Mouse (Mus musculus): Measurements from ENCODE around the gene Dock4. TPM values are rescaled to one million over a fixed set of nuclear protein-coding genes. Genes with fewer than 3 reads are reported as not detected.

Dock4 gene
- polyA plus RNA-seq, 1 experiment from 2014 or later: 8.5 TPM

- H3K27me3 ChIP-seq (ENCODE audit: control insufficient read depth, insufficient read depth, low read length): no peaks in the 10 kb centered on the region
- no peaks in the 10 kb centered on the region for H3K36me3 ChIP-seq (ENCODE audit: control insufficient read depth, insufficient read depth, low read length)
- no peak overlapping the region for H3K27ac ChIP-seq (replicated peaks in 1 of 2; ENCODE audit: control insufficient read depth in 1 of 2, insufficient read depth in 1 of 2, low read depth in 2 of 2, low read length in 2 of 2)
- H3K4me1 ChIP-seq (ENCODE audit: control insufficient read depth in 2 of 2, insufficient read depth in 2 of 2, low read length in 2 of 2): no peaks in the 10 kb centered on the region; a peak in 1 of 4 replicates
- H3K9ac ChIP-seq (ENCODE audit: low read length): no peak overlapping the region
- H3K4me3 ChIP-seq (ENCODE audit: control insufficient read depth in 1 of 2, insufficient read depth in 1 of 2, low read depth in 1 of 2, low read length in 2 of 2): no peak overlapping the region
- no peak overlapping the region for H3K4me2 ChIP-seq (ENCODE audit: low read length)
- no peak for ATAC-seq (ENCODE audit: insufficient number of reproducible peaks, insufficient read depth, low FRiP score, low read depth)
- no peaks in the 10 kb centered on the region for H3K9me3 ChIP-seq (ENCODE audit: control insufficient read depth, low read length)
- WGBS: 80% methylated on average over 1 of the region's 1 CpGs
These were observed 261.4 kb downstream of the Dock4 start for GRCm38 (mm10) chr12:40707108-40707507.

GRCm38 (mm10) chr12:40709094-40709493 is 263.3 kb downstream of the Dock4 start:
- H3K27ac ChIP-seq (replicated peaks in 1 of 2; ENCODE audit: control insufficient read depth in 1 of 2, insufficient read depth in 1 of 2, low read depth in 2 of 2, low read length in 2 of 2): no peak overlapping the region
- no peak overlapping the region for H3K9ac ChIP-seq (ENCODE audit: low read length)
- H3K4me1 ChIP-seq (ENCODE audit: control insufficient read depth in 2 of 2, insufficient read depth in 2 of 2, low read length in 2 of 2): no peaks in the 10 kb centered on the region; a peak in 1 of 4 replicates
- no peaks in the 10 kb centered on the region for H3K36me3 ChIP-seq (ENCODE audit: control insufficient read depth, insufficient read depth, low read length)
- H3K27me3 ChIP-seq (ENCODE audit: control insufficient read depth, insufficient read depth, low read length): no peaks in the 10 kb centered on the region
- WGBS: 47% methylated on average over 2 of the region's 2 CpGs
- ATAC-seq (ENCODE audit: insufficient number of reproducible peaks, insufficient read depth, low FRiP score, low read depth): no peak
- no peak overlapping the region for H3K4me2 ChIP-seq (ENCODE audit: low read length)
- H3K4me3 ChIP-seq (ENCODE audit: control insufficient read depth in 1 of 2, insufficient read depth in 1 of 2, low read depth in 1 of 2, low read length in 2 of 2): no peak overlapping the region
- no peaks in the 10 kb centered on the region for H3K9me3 ChIP-seq (ENCODE audit: control insufficient read depth, low read length)

- no peak for ATAC-seq (ENCODE audit: insufficient number of reproducible peaks, insufficient read depth, low FRiP score, low read depth)
- H3K36me3 ChIP-seq (ENCODE audit: control insufficient read depth, insufficient read depth, low read length): no peaks in the 10 kb centered on the region
- no peaks in the 10 kb centered on the region for H3K27me3 ChIP-seq (ENCODE audit: control insufficient read depth, insufficient read depth, low read length)
- no peak overlapping the region for H3K4me2 ChIP-seq (ENCODE audit: low read length)
- no peaks in the 10 kb centered on the region for H3K9me3 ChIP-seq (ENCODE audit: control insufficient read depth, low read length)
- H3K27ac ChIP-seq (replicated peaks in 1 of 2; ENCODE audit: control insufficient read depth in 1 of 2, insufficient read depth in 1 of 2, low read depth in 2 of 2, low read length in 2 of 2): no peak overlapping the region
- H3K9ac ChIP-seq (ENCODE audit: low read length): no peak overlapping the region
- H3K4me1 ChIP-seq (ENCODE audit: control insufficient read depth in 2 of 2, insufficient read depth in 2 of 2, low read length in 2 of 2): no peaks in the 10 kb centered on the region; a peak in 1 of 4 replicates
- H3K4me3 ChIP-seq (ENCODE audit: control insufficient read depth in 1 of 2, insufficient read depth in 1 of 2, low read depth in 1 of 2, low read length in 2 of 2): no peak overlapping the region
- 60% methylated on average over 3 of the region's 3 CpGs for WGBS
These were observed 266.5 kb downstream of the Dock4 start for GRCm38 (mm10) chr12:40712235-40712634.

- 62% methylated on average over 5 of the region's 5 CpGs for WGBS
- no peak overlapping the region for H3K9ac ChIP-seq (ENCODE audit: low read length)
- no peak overlapping the region for H3K27ac ChIP-seq (replicated peaks in 1 of 2; ENCODE audit: control insufficient read depth in 1 of 2, insufficient read depth in 1 of 2, low read depth in 2 of 2, low read length in 2 of 2)
- H3K27me3 ChIP-seq (ENCODE audit: control insufficient read depth, insufficient read depth, low read length): no peaks in the 10 kb centered on the region
- H3K4me1 ChIP-seq (ENCODE audit: control insufficient read depth in 2 of 2, insufficient read depth in 2 of 2, low read length in 2 of 2): no peaks in the 10 kb centered on the region
- no peaks in the 10 kb centered on the region for H3K36me3 ChIP-seq (ENCODE audit: control insufficient read depth, insufficient read depth, low read length)
- H3K9me3 ChIP-seq (ENCODE audit: control insufficient read depth, low read length): no peaks in the 10 kb centered on the region
- no peak overlapping the region for H3K4me2 ChIP-seq (ENCODE audit: low read length)
- no peak for ATAC-seq (ENCODE audit: insufficient number of reproducible peaks, insufficient read depth, low FRiP score, low read depth)
- H3K4me3 ChIP-seq (ENCODE audit: control insufficient read depth in 1 of 2, insufficient read depth in 1 of 2, low read depth in 1 of 2, low read length in 2 of 2): no peak overlapping the region
These were observed 268.5 kb downstream of the Dock4 start for GRCm38 (mm10) chr12:40714288-40714687.

GRCm38 (mm10) chr12:40715174-40715573 is 269.4 kb downstream of the Dock4 start:
- Histone ChIP-seq H3K4me3 (ENCODE audit: control insufficient read depth in 1 of 2, insufficient read depth in 1 of 2, low read depth in 1 of 2, low read length in 2 of 2) (no peak overlapping the region), H3K4me2 (ENCODE audit: low read length) (no peak overlapping the region), H3K9ac (ENCODE audit: low read length) (no peak overlapping the region), H3K36me3 (ENCODE audit: control insufficient read depth, insufficient read depth, low read length) (no peaks in the 10 kb centered on the region), H3K27me3 (ENCODE audit: control insufficient read depth, insufficient read depth, low read length) (no peaks in the 10 kb centered on the region), H3K27ac (replicated peaks in 1 of 2; ENCODE audit: control insufficient read depth in 1 of 2, insufficient read depth in 1 of 2, low read depth in 2 of 2, low read length in 2 of 2) (no peak overlapping the region), H3K9me3 (ENCODE audit: control insufficient read depth, low read length) (no peaks in the 10 kb centered on the region), H3K4me1 (ENCODE audit: control insufficient read depth in 2 of 2, insufficient read depth in 2 of 2, low read length in 2 of 2) (no peaks in the 10 kb centered on the region)
- 86% methylated on average over 2 of the region's 2 CpGs for WGBS
- ATAC-seq (ENCODE audit: insufficient number of reproducible peaks, insufficient read depth, low FRiP score, low read depth): no peak

- Histone ChIP-seq H3K36me3 (ENCODE audit: control insufficient read depth, insufficient read depth, low read length) (no peaks in the 10 kb centered on the region), H3K9ac (ENCODE audit: low read length) (no peak overlapping the region), H3K27ac (replicated peaks in 1 of 2; ENCODE audit: control insufficient read depth in 1 of 2, insufficient read depth in 1 of 2, low read depth in 2 of 2, low read length in 2 of 2) (no peak overlapping the region), H3K4me1 (ENCODE audit: control insufficient read depth in 2 of 2, insufficient read depth in 2 of 2, low read length in 2 of 2) (no peaks in the 10 kb centered on the region), H3K27me3 (ENCODE audit: control insufficient read depth, insufficient read depth, low read length) (no peaks in the 10 kb centered on the region), H3K9me3 (ENCODE audit: control insufficient read depth, low read length) (no peaks in the 10 kb centered on the region), H3K4me3 (ENCODE audit: control insufficient read depth in 1 of 2, insufficient read depth in 1 of 2, low read depth in 1 of 2, low read length in 2 of 2) (no peak overlapping the region), H3K4me2 (ENCODE audit: low read length) (no peak overlapping the region)
- ATAC-seq (ENCODE audit: insufficient number of reproducible peaks, insufficient read depth, low FRiP score, low read depth): no peak
- WGBS: 74% methylated on average over 2 of the region's 2 CpGs
These were observed 282.6 kb downstream of the Dock4 start for GRCm38 (mm10) chr12:40728373-40728772.

GRCm38 (mm10) chr12:40730756-40731155 is 285.0 kb downstream of the Dock4 start:
- Histone ChIP-seq H3K4me2 (ENCODE audit: low read length) (no peak overlapping the region), H3K9ac (ENCODE audit: low read length) (no peak overlapping the region), H3K27ac (replicated peaks in 1 of 2; ENCODE audit: control insufficient read depth in 1 of 2, insufficient read depth in 1 of 2, low read depth in 2 of 2, low read length in 2 of 2) (no peak overlapping the region), H3K4me3 (ENCODE audit: control insufficient read depth in 1 of 2, insufficient read depth in 1 of 2, low read depth in 1 of 2, low read length in 2 of 2) (no peak overlapping the region), H3K27me3 (ENCODE audit: control insufficient read depth, insufficient read depth, low read length) (no peaks in the 10 kb centered on the region), H3K36me3 (ENCODE audit: control insufficient read depth, insufficient read depth, low read length) (no peaks in the 10 kb centered on the region), H3K9me3 (ENCODE audit: control insufficient read depth, low read length) (no peaks in the 10 kb centered on the region), H3K4me1 (ENCODE audit: control insufficient read depth in 2 of 2, insufficient read depth in 2 of 2, low read length in 2 of 2) (0 out of 4 replicates have a peak, but pooled peaks cover 0 to 3% of the 10 kb centered on the region in 2 experiments)
- no peak for ATAC-seq (ENCODE audit: insufficient number of reproducible peaks, insufficient read depth, low FRiP score, low read depth)
- 58% methylated on average over 3 of the region's 3 CpGs for WGBS

- no peak for ATAC-seq (ENCODE audit: insufficient number of reproducible peaks, insufficient read depth, low FRiP score, low read depth)
- Histone ChIP-seq H3K4me3 (ENCODE audit: control insufficient read depth in 1 of 2, insufficient read depth in 1 of 2, low read depth in 1 of 2, low read length in 2 of 2) (no peak overlapping the region), H3K4me1 (ENCODE audit: control insufficient read depth in 2 of 2, insufficient read depth in 2 of 2, low read length in 2 of 2) (no peaks in the 10 kb centered on the region), H3K9ac (ENCODE audit: low read length) (no peak overlapping the region), H3K4me2 (ENCODE audit: low read length) (no peak overlapping the region), H3K9me3 (ENCODE audit: control insufficient read depth, low read length) (no peaks in the 10 kb centered on the region), H3K36me3 (ENCODE audit: control insufficient read depth, insufficient read depth, low read length) (0 out of 2 replicates have a peak, but pooled peaks cover 5% of the 10 kb centered on the region), H3K27me3 (ENCODE audit: control insufficient read depth, insufficient read depth, low read length) (no peaks in the 10 kb centered on the region), H3K27ac (replicated peaks in 1 of 2; ENCODE audit: control insufficient read depth in 1 of 2, insufficient read depth in 1 of 2, low read depth in 2 of 2, low read length in 2 of 2) (no peak overlapping the region)
- 77% methylated on average over 7 of the region's 7 CpGs for WGBS
These were observed 299.7 kb downstream of the Dock4 start for GRCm38 (mm10) chr12:40745501-40745900.
